Mouse (Mus musculus) midbrain, embryonic 16.5 days (tissue): ENCODE data around the gene Gstp2. TPM values are rescaled to one million over a fixed set of nuclear protein-coding genes. Genes with fewer than 3 reads are reported as not detected.
A peak's percentile ranks its signal among the peaks of the same experiment; 100 is the strongest.

Source experiments
- ATAC-seq: fragments of 200-750 bp; cut with Nextera tagmentation; 2 replicates; pipeline ENCODE4 v1.8.0; 2017; ENCODE audit warnings: moderate TSS enrichment
- H3K27ac ChIP-seq: fragments of 300-500 bp; sonication (generic); 2 replicates; pipeline ENCODE4 v1.5.1; 2014; ENCODE audit warnings: mild to moderate bottlenecking, low read length, mixed read lengths
- H3K27me3 ChIP-seq: fragments of 300-500 bp; sonication (generic); 2 replicates; pipeline ENCODE4 v1.6.1; 2014; ENCODE audit warnings: low read depth, low read length, mixed read lengths; ENCODE audit not compliant: control insufficient read depth, insufficient read depth
- H3K36me3 ChIP-seq: fragments of 300-500 bp; sonication (generic); 2 replicates; pipeline ENCODE4 v1.6.1; 2014; ENCODE audit warnings: mild to moderate bottlenecking, low read length, moderate library complexity, mixed read lengths; ENCODE audit not compliant: control insufficient read depth, insufficient read depth
- H3K4me1 ChIP-seq: fragments of 300-500 bp; sonication (generic); 2 replicates; pipeline ENCODE4 v1.6.1; 2014; ENCODE audit warnings: mild to moderate bottlenecking, low read length, mixed read lengths; ENCODE audit not compliant: control insufficient read depth, insufficient read depth
- H3K4me2 ChIP-seq: fragments of 300-500 bp; sonication (generic); 2 replicates; pipeline ENCODE4 v1.6.1; 2014; ENCODE audit warnings: mild to moderate bottlenecking, low read length, mixed read lengths
- H3K4me3 ChIP-seq: fragments of 300-500 bp; sonication (generic); 2 replicates; pipeline ENCODE4 v1.5.1; 2014; ENCODE audit warnings: low read depth, mild to moderate bottlenecking, low read length, moderate library complexity, mixed read lengths
- H3K9ac ChIP-seq: fragments of 300-500 bp; sonication (generic); 2 replicates; pipeline ENCODE4 v1.6.1; 2014; ENCODE audit warnings: low read depth, low read length, mixed read lengths
- H3K9me3 ChIP-seq: fragments of 300-500 bp; sonication (generic); replicated peaks from 2 replicates; pipeline ENCODE4 v1.6.1; 2014; ENCODE audit warnings: mild to moderate bottlenecking, low read length, mixed read lengths; ENCODE audit not compliant: control insufficient read depth, poor library complexity, severe bottlenecking
- WGBS: fragments of 180-500 bp; shearing (Covaris S2); extraction: QIAGEN DNeasy Blood & Tissue Kit; methylation state at CpG from one replicate; pipeline ENCODE4 v1.1.7; 2014; 5-methylcytosine and 5-hydroxymethylcytosine counted together
- polyA plus RNA-seq: library from polyadenylated mRNA; unstranded; fragments of >200 nt; fragmentation: Nextera tagmentation; extraction: Ambion mirVana; gene quantifications from 2 replicates; pipeline ENCODE4 v1.2.1, GENCODE M21; 2015

Gstp2 gene
- polyA plus RNA-seq, 1 experiment from 2014 or later = 5.2 TPM

- ATAC-seq = no peak
- WGBS = 89% methylated on average over 3 of the region's 3 CpGs
- H3K9me3 ChIP-seq = no peaks in the 10 kb centered on the region
Observed at GRCm38 (mm10) chr19:4033298-4033697, 12.5 kb downstream of the Gstp2 start.

GRCm38 (mm10) chr19:4032668-4033067, 13.2 kb downstream of the Gstp2 start:
- no peak overlapping the region for H3K27ac ChIP-seq
- no peaks in the 10 kb centered on the region for H3K9me3 ChIP-seq
- ATAC-seq = no peak
- peaks cover 7% of the 10 kb centered on the region; the same call in 1 of the 2 replicates for H3K4me1 ChIP-seq
- H3K4me3 ChIP-seq = no peak overlapping the region
- no peaks in the 10 kb centered on the region for H3K36me3 ChIP-seq
- 52% methylated on average over 7 of the region's 7 CpGs for WGBS
- H3K4me2 ChIP-seq = no peak overlapping the region
- no peaks in the 10 kb centered on the region for H3K27me3 ChIP-seq
- H3K9ac ChIP-seq = no peak overlapping the region

More at GRCm38 (mm10) chr19:4033298-4033697, 12.5 kb downstream of the Gstp2 start:
- Histone ChIP-seq H3K36me3 (no peaks in the 10 kb centered on the region), H3K4me1 (peaks cover 11% of the 10 kb centered on the region), H3K27ac (no peak overlapping the region), H3K9ac (no peak overlapping the region), H3K27me3 (no peaks in the 10 kb centered on the region), H3K4me3 (no peak overlapping the region), H3K4me2 (no peak overlapping the region)

GRCm38 (mm10) chr19:4027576-4027975, 18.2 kb downstream of the Gstp2 start:
- H3K27me3 ChIP-seq = no peaks in the 10 kb centered on the region
- H3K36me3 ChIP-seq = no peaks in the 10 kb centered on the region
- ATAC-seq = no peak
- H3K4me2 ChIP-seq = no peak overlapping the region
- no peak overlapping the region for H3K9ac ChIP-seq
- no peak overlapping the region for H3K4me3 ChIP-seq
- no peaks in the 10 kb centered on the region for H3K9me3 ChIP-seq
- H3K4me1 ChIP-seq = no peaks in the 10 kb centered on the region
- no peak overlapping the region for H3K27ac ChIP-seq

GRCm38 (mm10) chr19:4023185-4023584, 22.6 kb downstream of the Gstp2 start:
- H3K27me3 ChIP-seq = no peaks in the 10 kb centered on the region
- no peaks in the 10 kb centered on the region for H3K36me3 ChIP-seq
- no peak overlapping the region for H3K27ac ChIP-seq
- no peak overlapping the region for H3K4me3 ChIP-seq
- H3K4me1 ChIP-seq = no peaks in the 10 kb centered on the region
- WGBS = 87% methylated on average over 7 of the region's 7 CpGs
- H3K9ac ChIP-seq = no peak overlapping the region
- no peak for ATAC-seq
- no peak overlapping the region for H3K4me2 ChIP-seq
- no peaks in the 10 kb centered on the region for H3K9me3 ChIP-seq

- peak; percentile 80 for ATAC-seq
- H3K9ac ChIP-seq = no peak overlapping the region
- no peak overlapping the region for H3K4me3 ChIP-seq
- H3K4me2 ChIP-seq = no peak overlapping the region
- H3K27ac ChIP-seq = no peak overlapping the region
- H3K9me3 ChIP-seq = no peaks in the 10 kb centered on the region
- no peaks in the 10 kb centered on the region for H3K4me1 ChIP-seq
- no peaks in the 10 kb centered on the region for H3K27me3 ChIP-seq
- H3K36me3 ChIP-seq = no peaks in the 10 kb centered on the region
- 27% methylated on average over 18 of the region's 18 CpGs for WGBS
Observed at GRCm38 (mm10) chr19:4018743-4019583, 26.9 kb downstream of the Gstp2 start.

- Histone ChIP-seq H3K4me3 (no peak overlapping the region), H3K36me3 (no peaks in the 10 kb centered on the region), H3K27ac (no peak overlapping the region), H3K27me3 (no peaks in the 10 kb centered on the region), H3K9ac (no peak overlapping the region), H3K9me3 (no peaks in the 10 kb centered on the region), H3K4me1 (peaks cover 2% of the 10 kb centered on the region), H3K4me2 (no peak overlapping the region)
- ATAC-seq = no peak
- 67% methylated on average over 10 of the region's 10 CpGs for WGBS
Observed at GRCm38 (mm10) chr19:4017921-4018587, 27.8 kb downstream of the Gstp2 start.

- H3K4me2 ChIP-seq = no peak overlapping the region
- ATAC-seq = no peak
- WGBS = 56% methylated on average over 5 of the region's 5 CpGs
Observed at GRCm38 (mm10) chr19:4015635-4016034, 30.2 kb downstream of the Gstp2 start.

GRCm38 (mm10) chr19:4014802-4015201, 31.0 kb downstream of the Gstp2 start:
- H3K27ac ChIP-seq = no peak overlapping the region
- peak overlapping the region; percentile 26; the same call in 1 of the 2 replicates for H3K9ac ChIP-seq
- peaks cover 17% of the 10 kb centered on the region for H3K4me1 ChIP-seq
- ATAC-seq = no peak
- no peaks in the 10 kb centered on the region for H3K9me3 ChIP-seq
- H3K4me2 ChIP-seq = no peak overlapping the region
- H3K27me3 ChIP-seq = no peaks in the 10 kb centered on the region
- H3K36me3 ChIP-seq = no peaks in the 10 kb centered on the region
- no peak overlapping the region for H3K4me3 ChIP-seq

More at GRCm38 (mm10) chr19:4015635-4016034, 30.2 kb downstream of the Gstp2 start:
- Histone ChIP-seq H3K36me3 (no peaks in the 10 kb centered on the region), H3K27ac (no peak overlapping the region), H3K9ac (no peak overlapping the region), H3K27me3 (no peaks in the 10 kb centered on the region), H3K9me3 (no peaks in the 10 kb centered on the region), H3K4me1 (peaks cover 15% of the 10 kb centered on the region), H3K4me3 (no peak overlapping the region)

- no peaks in the 10 kb centered on the region for H3K9me3 ChIP-seq
- ATAC-seq = peak; percentile 49
- H3K27me3 ChIP-seq = no peaks in the 10 kb centered on the region
- H3K4me3 ChIP-seq = peak overlapping the region; percentile 85
- H3K36me3 ChIP-seq = peaks cover 13% of the 10 kb centered on the region
- H3K9ac ChIP-seq = 0 out of 2 replicates have a peak overlapping the region, but pooled peaks have one; percentile 38
- peak overlapping the region; percentile 55 for H3K4me2 ChIP-seq
- no peak overlapping the region for H3K27ac ChIP-seq
- WGBS = 26% methylated on average over 9 of the region's 9 CpGs
- H3K4me1 ChIP-seq = peaks cover 17% of the 10 kb centered on the region
Observed at GRCm38 (mm10) chr19:4013066-4013465, 32.8 kb downstream of the Gstp2 start.
